ENCODE assay signal across 12 mouse cellular contexts in the genomic region with DNA sequence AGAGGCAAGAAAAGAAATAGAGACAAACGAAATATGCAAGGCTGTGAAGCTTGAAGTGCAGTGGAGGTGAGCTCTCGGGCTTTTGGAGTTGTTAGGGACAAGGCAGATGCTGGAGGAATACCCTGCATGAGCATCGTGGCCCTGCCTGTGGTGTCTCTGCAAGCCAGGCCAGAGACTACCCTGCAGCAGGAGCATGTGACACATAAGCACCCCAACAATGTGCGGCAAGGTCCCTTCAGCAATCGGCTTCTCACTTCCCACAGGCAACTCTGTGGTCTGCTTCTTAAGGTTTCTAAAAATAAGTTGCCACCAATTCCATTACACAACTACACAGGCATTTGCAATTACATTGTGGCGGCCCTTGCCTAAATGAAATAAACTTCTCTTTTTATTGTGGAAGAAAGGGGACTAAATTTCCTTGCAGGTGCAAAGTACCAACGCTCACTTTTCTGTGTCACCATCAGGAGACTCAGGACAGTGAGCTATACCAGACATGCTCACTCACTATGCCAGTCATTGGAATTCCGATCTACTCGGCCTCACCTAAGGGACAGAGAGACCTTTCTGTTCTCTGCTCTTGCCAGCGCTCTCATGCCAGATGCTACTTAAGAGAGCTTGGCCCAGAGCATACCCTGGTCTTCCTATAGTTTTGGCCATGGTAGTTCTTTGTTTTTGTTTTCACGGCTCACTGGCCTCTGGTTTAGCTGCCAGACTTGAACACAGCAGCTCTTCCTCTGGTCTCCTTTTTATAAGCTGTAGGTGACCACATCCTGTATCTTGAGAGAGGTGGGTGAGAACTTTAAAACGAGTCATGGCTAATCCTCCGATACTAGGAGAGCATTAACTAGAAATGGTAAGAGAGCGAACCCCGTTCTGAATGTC. TPM values are rescaled to one million over a fixed set of nuclear protein-coding genes. Genes with fewer than 3 reads are reported as not detected.
A peak's percentile ranks its signal among the peaks of the same experiment; 100 is the strongest.
DNase-seq lines count a peak whose midpoint lies in the region; ATAC-seq and TF ChIP-seq lines count a peak whose summit lies in the region.
"Had no signal": no experiment of that assay in that cellular context is flagged by ENCODE, and none has a peak within 500 bp of the region (broad histone marks: within the 10 kb centered on the region; RNA-seq: fewer than 3 reads in every experiment).

No protein-coding gene starts in this region.

- DNase-seq in spleen, adult 2 months (ENCODE audit: low read depth in 1 of 2, low spot score in 2 of 2) = peak; percentile 26 to 32
- no peak for DNase-seq in spleen, adult 12 weeks (ENCODE audit: low spot score)
- peak; percentile 25 to 49 for DNase-seq in heart, adult 2 months
- peak; percentile 27 for DNase-seq in thymus, postnatal 25 days
- DNase-seq in ovary, postnatal 10 days (ENCODE audit: low spot score) = no peak
- no peak for DNase-seq in urinary bladder, adult 18-20 months (ENCODE audit: low spot score in 2 of 2)
- DNase-seq in adrenal gland, adult 2 months = no peak
- DNase-seq: cerebellum, adult 9-10 months had no signal

- TF ChIP-seq EP300 in heart, adult 2 months (IDR thresholded peaks at IDR 0.05; ENCODE audit: insufficient read depth, low read depth, low read length) = no peak

- no peaks in the 10 kb centered on the region for H3K9me3 ChIP-seq in liver, embryonic 12.5 days (replicated peaks)
- H3K9me3 ChIP-seq: forebrain, embryonic 12.5 days; limb, embryonic 13.5 days; stomach, embryonic 15.5 days had no signal

- no peaks in the 10 kb centered on the region for H3K79me2 ChIP-seq in heart, adult 2 months (replicated peaks; ENCODE audit: control insufficient read depth, insufficient read depth, low read length)

- no peaks in the 10 kb centered on the region for H3K27me3 ChIP-seq in spleen, adult 2 months (ENCODE audit: control insufficient read depth, insufficient read depth, low read length)
- no peaks in the 10 kb centered on the region for H3K27me3 ChIP-seq in heart, adult 2 months (ENCODE audit: control insufficient read depth, insufficient read depth, low read length)
- no peaks in the 10 kb centered on the region for H3K27me3 ChIP-seq in liver, embryonic 12.5 days (replicated peaks)
- H3K27me3 ChIP-seq: forebrain, embryonic 12.5 days; limb, embryonic 13.5 days; stomach, embryonic 15.5 days had no signal

- H3K36me3 ChIP-seq in spleen, adult 2 months (ENCODE audit: control insufficient read depth, insufficient read depth, low read length) = no peaks in the 10 kb centered on the region
- H3K36me3 ChIP-seq in heart, adult 2 months (ENCODE audit: control insufficient read depth, insufficient read depth, low read length) = no peaks in the 10 kb centered on the region; the same call in 1 of the 2 replicates
- H3K36me3 ChIP-seq in liver, embryonic 12.5 days = no peaks in the 10 kb centered on the region
- H3K36me3 ChIP-seq: forebrain, embryonic 12.5 days; limb, embryonic 13.5 days; stomach, embryonic 15.5 days had no signal

- H3K4me2 ChIP-seq in liver, embryonic 12.5 days = peak overlapping the region; percentile 41
- H3K4me2 ChIP-seq: forebrain, embryonic 12.5 days; limb, embryonic 13.5 days; stomach, embryonic 15.5 days had no signal

- 0 out of 2 replicates have a peak overlapping the region, but pooled peaks have one; percentile 4 for H3K9ac ChIP-seq in heart, adult 2 months (ENCODE audit: low read depth, low read length)
- H3K9ac ChIP-seq in liver, embryonic 12.5 days = peak overlapping the region; percentile 57
- H3K9ac ChIP-seq: forebrain, embryonic 12.5 days; limb, embryonic 13.5 days; stomach, embryonic 15.5 days had no signal

- WGBS in spleen, adult 2 months = 11% methylated on average over 15 of the region's 15 CpGs
- 50% methylated on average over 15 of the region's 15 CpGs for WGBS in heart, adult 2 months
- WGBS in liver, embryonic 12.5 days (ENCODE audit: insufficient replicate concordance) = 45% methylated on average over 15 of the region's 15 CpGs

- intact Hi-C loops in heart, adult 2 months (cut with DNase I) = no loop called here

- H3K4me1 ChIP-seq in spleen, adult 2 months (ENCODE audit: control insufficient read depth, insufficient read depth, insufficient read length) = peaks cover 10% of the 10 kb centered on the region; the same call in 1 of the 2 replicates
- no peaks in the 10 kb centered on the region for H3K4me1 ChIP-seq in heart, adult 2 months (ENCODE audit: control insufficient read depth, insufficient read depth, low read length)
- H3K4me1 ChIP-seq in liver, embryonic 12.5 days = peaks cover 62% of the 10 kb centered on the region
- H3K4me1 ChIP-seq: forebrain, embryonic 12.5 days; limb, embryonic 13.5 days; stomach, embryonic 15.5 days had no signal

- peak overlapping the region; percentile 74 for H3K27ac ChIP-seq in spleen, adult 2 months (ENCODE audit: insufficient read depth, low read length)
- peak overlapping the region; percentile 84 for H3K27ac ChIP-seq in heart, adult 2 months
- H3K27ac ChIP-seq in liver, embryonic 12.5 days = peak overlapping the region; percentile 85
- H3K27ac ChIP-seq: forebrain, embryonic 12.5 days; limb, embryonic 13.5 days had no signal

- TF ChIP-seq POLR2A in spleen, adult 2 months (IDR thresholded peaks at IDR 0.05; ENCODE audit: low read depth, low read length) = no peak
- TF ChIP-seq POLR2A in heart, adult 2 months (IDR thresholded peaks at IDR 0.05; ENCODE audit: insufficient read depth, low read depth, low read length) = no peak

- no peak for TF ChIP-seq CTCF in spleen, adult 2 months (IDR thresholded peaks at IDR 0.05; ENCODE audit: extremely low read depth, insufficient read depth, insufficient read length, insufficient replicate concordance)
- no peak for TF ChIP-seq CTCF in heart, adult 2 months (IDR thresholded peaks at IDR 0.05)

- ATAC-seq in liver, embryonic 12.5 days = peak; percentile 37; the same call in 1 of the 2 replicates

- no peak overlapping the region for H3K4me3 ChIP-seq in spleen, adult 2 months (ENCODE audit: extremely low read depth, insufficient read depth, insufficient read length)
- no peak overlapping the region; the same call in 1 of the 2 replicates for H3K4me3 ChIP-seq in heart, adult 2 months
- no peak overlapping the region for H3K4me3 ChIP-seq in liver, embryonic 12.5 days
- H3K4me3 ChIP-seq: forebrain, embryonic 12.5 days; limb, embryonic 13.5 days; stomach, embryonic 15.5 days had no signal

RNA-seq across cellular contexts. Expression of a gene that starts 28.7 kb away (rescaled TPM):
- 2.7 and 3.1 TPM in 2 replicates for polyA plus RNA-seq in spleen, adult 2 months (2012; rRNA removed)
- total RNA-seq in heart, adult 2 months (2021) = 10 to 100 TPM; 22.2 to 23.1 TPM
- 14.6 and 24.0 TPM in 2 replicates for polyA plus RNA-seq in heart, adult 2 months (2012; rRNA removed)
- polyA plus RNA-seq in liver, embryonic 12.5 days (2016; fragmentation: Nextera tagmentation; extraction: Ambion mirVana) = 9.1 and 9.5 TPM in 2 replicates
- total RNA-seq in adrenal gland, adult 2 months (2021) = 10 to 100 TPM; 14.2 to 18.7 TPM
- polyA plus RNA-seq in adrenal gland, adult 2 months (2012; rRNA removed) = 3.6 and 4.3 TPM in 2 replicates

RNA-seq across cellular contexts. Expression of a gene that starts 49.8 kb away (rescaled TPM):
- 20.3 and 23.6 TPM in 2 replicates for polyA plus RNA-seq in spleen, adult 2 months (2012; rRNA removed)
- total RNA-seq in heart, adult 2 months (2021) = 10 to 100 TPM; 25.2 to 28.8 TPM
- polyA plus RNA-seq in heart, adult 2 months (2012; rRNA removed) = 26.4 and 27.4 TPM in 2 replicates
- polyA plus RNA-seq in liver, embryonic 12.5 days (2016; fragmentation: Nextera tagmentation; extraction: Ambion mirVana) = 45.1 and 47.6 TPM in 2 replicates
- total RNA-seq in adrenal gland, adult 2 months (2021) = 10 to 100 TPM; 29.6 to 32.0 TPM
- 61.8 and 67.9 TPM in 2 replicates for polyA plus RNA-seq in adrenal gland, adult 2 months (2012; rRNA removed)

Comparison
In these comparisons a context has a peak if more than half of its experiments do, and no peak if none do; other contexts are left out.
1. DNase-seq: peak in spleen, adult 2 months (2 of 2), heart, adult 2 months (2 of 2) and thymus, postnatal 25 days (single experiment); none in spleen, adult 12 weeks (single experiment), ovary, postnatal 10 days (single experiment), urinary bladder, adult 18-20 months (0 of 2) and adrenal gland, adult 2 months (single experiment).
2. Peak in every context shown above with its lines, with median percentiles within 50 percentile points of each other: H3K27ac ChIP-seq.